Mouse (Mus musculus) left cerebral cortex, postnatal 14 days (tissue): ENCODE data around the gene Rbpj. TPM values are rescaled to one million over a fixed set of nuclear protein-coding genes. Genes with fewer than 3 reads are reported as not detected.

Experiments
- DNase-seq, 2 experiments: peaks; one replicate each; pipeline ENCODE4 v3.0.0; 2021 to 2022; ENCODE audit warnings: low spot score in 2 of 2, mixed read lengths in 1 of 2
- intact Hi-C: fragments of 180-260 bp; cut with DNase I; formaldehyde crosslinking; loops from one replicate; pipeline ENCODE4 v1.15.1; 2025
- total RNA-seq, 2 experiments: library from RNA; stranded (reverse); gene quantifications; 2 replicates each; pipeline ENCODE4 v1.2.3; 2021

The Rbpj gene
- total RNA-seq, 2 experiments from 2014 or later: 25.0 to 26.7 TPM

GRCm38 (mm10) chr5:53566485-53567083, 100.6 kb downstream of the Rbpj start:
- intact Hi-C loops: no loop called here
- no peak for DNase-seq

GRCm38 (mm10) chr5:53572496-53572895, 106.5 kb downstream of the Rbpj start:
- intact Hi-C loops: no loop called here
- DNase-seq: no peak

- intact Hi-C loops: no loop called here
- DNase-seq: no peak
Observed at GRCm38 (mm10) chr5:53574883-53575442, 109.0 kb downstream of the Rbpj start.

- no peak for DNase-seq
- intact Hi-C loops: no loop called here
Observed at GRCm38 (mm10) chr5:53577272-53577889, 111.4 kb downstream of the Rbpj start.

- DNase-seq: peak; percentile 24 to 73
- intact Hi-C loops: no loop called here
Observed at GRCm38 (mm10) chr5:53584069-53584767, 118.3 kb downstream of the Rbpj start.

GRCm38 (mm10) chr5:53588421-53589171, 122.6 kb downstream of the Rbpj start:
- intact Hi-C loops: no loop called here
- DNase-seq: peak; percentile 21 to 76

GRCm38 (mm10) chr5:53589172-53589960, 123.4 kb downstream of the Rbpj start:
- peak; percentile 97 for DNase-seq

GRCm38 (mm10) chr5:53590179-53590765, 124.3 kb downstream of the Rbpj start:
- DNase-seq: peak; percentile 99
- intact Hi-C loops: loop anchor here (2.0 to 5.0 kb wide), 2 partner anchors 235 to 318 kb away; no protein-coding TSS in a partner anchor

More at GRCm38 (mm10) chr5:53589172-53589960, 123.4 kb downstream of the Rbpj start:
- intact Hi-C loops: no loop called here

- peak in 1 of 2 experiments; percentile 24 for DNase-seq
- intact Hi-C loops: loop anchor here (2.0 to 5.0 kb wide), 2 partner anchors 236 to 319 kb away; no protein-coding TSS in a partner anchor
Observed at GRCm38 (mm10) chr5:53590875-53591682, 125.1 kb downstream of the Rbpj start.

- DNase-seq: no peak
- intact Hi-C loops: loop anchor here (2.0 to 5.0 kb wide), 2 partner anchors 237 to 319 kb away; no protein-coding TSS in a partner anchor
Observed at GRCm38 (mm10) chr5:53591683-53592050, 125.7 kb downstream of the Rbpj start.

GRCm38 (mm10) chr5:53593080-53593688, 127.2 kb downstream of the Rbpj start:
- intact Hi-C loops: loop anchor here (5.0 kb wide), 1 partner anchor 321 kb away; no protein-coding TSS in a partner anchor
- no peak for DNase-seq

GRCm38 (mm10) chr5:53594274-53594673, 128.3 kb downstream of the Rbpj start:
- intact Hi-C loops: loop anchor here (5.0 kb wide), 1 partner anchor 322 kb away; no protein-coding TSS in a partner anchor
- peak; percentile 37 to 51 for DNase-seq

- intact Hi-C loops: no loop called here
- DNase-seq: no peak
Observed at GRCm38 (mm10) chr5:53598510-53598909, 132.6 kb downstream of the Rbpj start.

GRCm38 (mm10) chr5:53599116-53599515, 133.2 kb downstream of the Rbpj start:
- DNase-seq: no peak
- intact Hi-C loops: no loop called here

GRCm38 (mm10) chr5:53602194-53602593, 136.2 kb downstream of the Rbpj start:
- no peak for DNase-seq
- intact Hi-C loops: loop anchor here (5.0 kb wide), 1 partner anchor 35 kb away; no protein-coding TSS in a partner anchor

GRCm38 (mm10) chr5:53605450-53605849, 139.5 kb downstream of the Rbpj start:
- intact Hi-C loops: no loop called here
- DNase-seq: no peak
